Mouse (Mus musculus) liver, postnatal 0 days (tissue): ENCODE data around the gene Cxcl10.

Source experiments
- CTCF ChIP-seq: sonication (generic); IDR thresholded peaks from 2 replicates; pipeline ENCODE4 v1.5.1; 2016; ENCODE audit warnings: antibody characterized with exemption, low read depth
- EP300 ChIP-seq: IDR thresholded peaks from 2 replicates; pipeline ENCODE4 v1.6.1; 2016; ENCODE audit warnings: antibody characterized with exemption, low read depth, mild to moderate bottlenecking

DNA sequence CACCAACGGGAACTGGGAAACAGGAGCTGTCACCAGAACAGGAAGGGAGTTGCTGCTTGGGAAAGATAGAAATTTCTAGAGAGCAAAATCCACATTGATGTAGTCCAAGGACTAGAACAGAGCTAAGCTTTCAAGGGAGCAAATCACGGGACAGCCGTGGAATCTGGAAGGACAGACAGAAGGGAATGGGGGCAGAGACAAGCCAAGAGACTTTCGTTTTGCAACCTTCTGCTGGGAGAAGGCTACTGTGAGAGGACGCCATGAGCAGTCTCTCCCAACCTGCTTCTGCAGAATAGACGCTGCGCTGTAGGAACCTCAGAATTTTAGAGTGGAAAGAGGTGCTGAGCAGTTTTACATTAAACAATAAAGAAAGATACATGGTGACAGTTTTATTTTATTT is 1.0 kb upstream of the Cxcl10 start:
- no peak for TF ChIP-seq CTCF
- TF ChIP-seq EP300, result no peak
